In genomic region chr7:112377314-112377713, GRCm38 (mm10) we compare ENCODE assay signal across 9 mouse cellular contexts. TPM values are rescaled to one million over a fixed set of nuclear protein-coding genes. Genes with fewer than 3 reads are reported as not detected.
DNase-seq lines count a peak whose midpoint lies in the region; ATAC-seq lines count a peak whose summit lies in the region.
"Had no signal": no experiment of that assay in that cellular context is flagged by ENCODE, and none has a peak within 500 bp of the region (broad histone marks: within the 10 kb centered on the region; RNA-seq: fewer than 3 reads in every experiment).

No protein-coding gene starts in this region.

- no peaks in the 10 kb centered on the region for H3K4me1 ChIP-seq in forebrain, embryonic 15.5 days
- H3K4me1 ChIP-seq in hindbrain, embryonic 12.5 days, result no peaks in the 10 kb centered on the region
- peaks cover 17% of the 10 kb centered on the region; the same call in 1 of the 2 replicates for H3K4me1 ChIP-seq in stomach, embryonic 16.5 days (ENCODE audit: control insufficient read depth, insufficient read depth, low read length)

- no peak overlapping the region for H3K27ac ChIP-seq in forebrain, embryonic 15.5 days (replicated peaks)
- H3K27ac ChIP-seq in hindbrain, embryonic 12.5 days, result no peak overlapping the region
- H3K27ac ChIP-seq in stomach, embryonic 16.5 days (ENCODE audit: low read length), result no peak overlapping the region; the same call in 1 of the 2 replicates

- H3K9me3 ChIP-seq in forebrain, embryonic 15.5 days, result no peaks in the 10 kb centered on the region
- no peaks in the 10 kb centered on the region for H3K9me3 ChIP-seq in hindbrain, embryonic 12.5 days (replicated peaks)
- H3K9me3 ChIP-seq in stomach, embryonic 16.5 days (replicated peaks; ENCODE audit: control insufficient read depth, low read length), result no peaks in the 10 kb centered on the region

- H3K27me3 ChIP-seq in forebrain, embryonic 15.5 days, result no peaks in the 10 kb centered on the region
- H3K27me3 ChIP-seq in hindbrain, embryonic 12.5 days, result no peaks in the 10 kb centered on the region
- H3K27me3 ChIP-seq in stomach, embryonic 16.5 days (ENCODE audit: control insufficient read depth, insufficient read depth, low read length), result no peaks in the 10 kb centered on the region

- 35% methylated on average over 8 of the region's 8 CpGs for WGBS in forebrain, embryonic 15.5 days
- 40% methylated on average over 8 of the region's 8 CpGs for WGBS in hindbrain, embryonic 12.5 days
- whole genome bisulfite sequencing in stomach, embryonic 16.5 days, result 43% methylated on average over 8 of the region's 8 CpGs

- H3K36me3 ChIP-seq in forebrain, embryonic 15.5 days, result no peaks in the 10 kb centered on the region
- H3K36me3 ChIP-seq in hindbrain, embryonic 12.5 days, result no peaks in the 10 kb centered on the region
- no peaks in the 10 kb centered on the region for H3K36me3 ChIP-seq in stomach, embryonic 16.5 days (ENCODE audit: control insufficient read depth, insufficient read depth, low read length)
- H3K36me3 ChIP-seq: G1E had no signal

- H3K4me2 ChIP-seq in forebrain, embryonic 15.5 days (replicated peaks), result no peak overlapping the region
- no peak overlapping the region for H3K4me2 ChIP-seq in hindbrain, embryonic 12.5 days (replicated peaks)
- no peak overlapping the region for H3K4me2 ChIP-seq in stomach, embryonic 16.5 days (ENCODE audit: low read depth, low read length)

- ATAC-seq in forebrain, embryonic 15.5 days (replicated peaks), result peak; percentile 88
- ATAC-seq in hindbrain, embryonic 12.5 days (ENCODE audit: low FRiP score), result peak; percentile 60; the same call in 1 of the 2 replicates
- ATAC-seq in stomach, embryonic 16.5 days (ENCODE audit: insufficient read depth, low FRiP score), result peak; percentile 54; the same call in 1 of the 2 replicates

- no peak overlapping the region for H3K4me3 ChIP-seq in forebrain, embryonic 15.5 days
- H3K4me3 ChIP-seq in hindbrain, embryonic 12.5 days, result no peak overlapping the region
- H3K4me3 ChIP-seq in stomach, embryonic 16.5 days (replicated peaks; ENCODE audit: low read length), result no peak overlapping the region

- intact Hi-C loops in heart, postnatal 25 days (cut with DNase I), result loop anchor here (2.0 to 10.0 kb wide), 2 partner anchors 755 to 887 kb away; no protein-coding TSS in a partner anchor

- peak; percentile 91 for DNase-seq in heart, adult 11 months
- no peak for DNase-seq in heart, postnatal 25 days (ENCODE audit: low spot score)
- DNase-seq in cerebellum, adult 11 months, result peak; percentile 59
- DNase-seq in layer of hippocampus, postnatal 10 days (ENCODE audit: low spot score in 2 of 2), result peak; percentile 79 to 86
- peak; percentile 85 for DNase-seq in mesoderm, embryonic 11.5 days (ENCODE audit: low read depth, low spot score)

- no peak overlapping the region for H3K9ac ChIP-seq in forebrain, embryonic 15.5 days (replicated peaks)
- no peak overlapping the region for H3K9ac ChIP-seq in hindbrain, embryonic 12.5 days
- H3K9ac ChIP-seq in stomach, embryonic 16.5 days (ENCODE audit: low read length), result no peak overlapping the region

RNA-seq across cellular contexts. Expression of gene Parva, which starts 50.0 kb away (rescaled TPM):
- total RNA-seq in heart, postnatal 25 days (2021), result 10 to 100 TPM; 55.2 to 61.3 TPM
- 21.0 and 22.2 TPM in 2 replicates for polyA plus RNA-seq in forebrain, embryonic 15.5 days (2015; fragmentation: Nextera tagmentation; extraction: Ambion mirVana)
- 66.2 and 74.8 TPM in 2 replicates for polyA plus RNA-seq in hindbrain, embryonic 12.5 days (2016; fragmentation: Nextera tagmentation; extraction: Ambion mirVana)
- total RNA-seq in layer of hippocampus, postnatal 10 days (2021), result 10 to 100 TPM; 50.9 to 56.0 TPM
- 132 and 141 TPM in 2 replicates for polyA plus RNA-seq in stomach, embryonic 16.5 days (2015; fragmentation: Nextera tagmentation; extraction: Ambion mirVana)
- polyA plus RNA-seq: G1E had no signal
